Mouse (Mus musculus) lung, adult 2 months (tissue): ENCODE data around the gene Mogs.

ENCODE experiments used
- CTCF ChIP-seq: fragments of 200-500 bp; IDR thresholded peaks from 2 replicates; pipeline ENCODE4 v1.5.1; 2011; ENCODE audit warnings: mild to moderate bottlenecking, low read length, control low read depth; ENCODE audit not compliant: insufficient read depth
- POLR2A ChIP-seq: fragments of 200-500 bp; IDR thresholded peaks from 2 replicates; pipeline ENCODE4 v1.6.1; 2011; ENCODE audit warnings: low read depth, mild to moderate bottlenecking, control low read depth, low read length, borderline replicate concordance; ENCODE audit errors: extremely low read depth

DNA sequence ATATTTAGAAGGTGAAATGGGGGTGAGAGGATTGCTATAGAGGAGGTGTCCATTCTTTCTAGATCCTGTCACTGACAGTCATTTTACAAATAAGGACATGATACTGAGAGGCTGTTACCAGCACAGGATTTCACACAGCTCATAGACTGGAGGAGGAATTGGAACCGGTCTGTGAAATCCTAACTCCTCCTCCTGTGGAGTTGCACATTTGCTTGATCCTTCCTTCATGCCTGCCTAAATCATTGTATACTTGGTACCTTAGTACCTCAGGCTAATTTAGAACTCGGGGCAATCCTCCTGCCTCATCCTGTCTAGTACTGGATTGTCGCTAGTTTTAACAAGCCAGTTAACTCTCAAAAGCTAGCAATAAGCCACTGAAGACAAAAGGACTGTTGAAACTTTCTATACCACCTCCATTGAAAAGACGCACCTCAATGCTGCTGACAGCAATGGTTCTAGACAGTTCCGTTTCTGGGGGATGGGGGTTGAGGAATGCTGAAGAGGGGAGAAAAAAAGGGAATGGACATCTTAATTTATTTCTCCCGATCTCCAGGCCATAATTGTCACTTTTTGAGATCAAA, 49.8 kb downstream of the Mogs start:
- TF ChIP-seq CTCF (no peak), POLR2A (no peak)
